Mouse (Mus musculus) layer of hippocampus, postnatal 36 days (tissue): Measurements from ENCODE around the gene Mrpl38. TPM values are rescaled to one million over a fixed set of nuclear protein-coding genes. Genes with fewer than 3 reads are reported as not detected.
A peak's percentile ranks its signal among the peaks of the same experiment; 100 is the strongest.
"Not testable (repeated sequence)": the region's sequence is repeated elsewhere in the genome, so short reads cannot be mapped to it uniquely, and the experiment has no call there.

Source experiments
- DNase-seq, 2 experiments: peaks; one replicate each; pipeline ENCODE4 v3.0.0; 2022
- total RNA-seq, 2 experiments: library from RNA; stranded (reverse); gene quantifications; 2 replicates each; pipeline ENCODE4 v1.2.3; 2021

Mrpl38 gene
- total RNA-seq, 2 experiments from 2014 or later: 55.1 to 58.2 TPM

DNA sequence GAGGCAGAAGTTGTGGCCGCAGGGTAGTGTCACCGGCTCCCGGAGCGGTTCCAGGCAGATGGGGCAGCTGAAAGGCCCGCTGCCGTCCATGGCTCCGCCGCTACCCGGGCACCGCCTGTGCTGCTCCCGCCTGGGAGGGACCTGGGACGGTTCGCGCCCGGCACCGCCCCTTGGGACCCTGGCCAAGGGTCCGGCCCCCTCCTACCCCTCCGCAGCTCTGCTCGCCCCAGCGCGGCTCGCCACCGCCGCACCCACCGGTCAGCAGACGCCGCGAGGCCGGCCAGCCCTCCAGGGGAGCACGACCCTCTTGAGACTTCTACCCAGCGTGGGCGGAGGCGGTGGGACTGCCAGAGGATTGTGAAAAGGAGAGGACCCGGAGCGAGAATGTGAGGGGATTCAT lies 28.5 kb downstream of the Mrpl38 start:
- DNase-seq: no peak

DNA sequence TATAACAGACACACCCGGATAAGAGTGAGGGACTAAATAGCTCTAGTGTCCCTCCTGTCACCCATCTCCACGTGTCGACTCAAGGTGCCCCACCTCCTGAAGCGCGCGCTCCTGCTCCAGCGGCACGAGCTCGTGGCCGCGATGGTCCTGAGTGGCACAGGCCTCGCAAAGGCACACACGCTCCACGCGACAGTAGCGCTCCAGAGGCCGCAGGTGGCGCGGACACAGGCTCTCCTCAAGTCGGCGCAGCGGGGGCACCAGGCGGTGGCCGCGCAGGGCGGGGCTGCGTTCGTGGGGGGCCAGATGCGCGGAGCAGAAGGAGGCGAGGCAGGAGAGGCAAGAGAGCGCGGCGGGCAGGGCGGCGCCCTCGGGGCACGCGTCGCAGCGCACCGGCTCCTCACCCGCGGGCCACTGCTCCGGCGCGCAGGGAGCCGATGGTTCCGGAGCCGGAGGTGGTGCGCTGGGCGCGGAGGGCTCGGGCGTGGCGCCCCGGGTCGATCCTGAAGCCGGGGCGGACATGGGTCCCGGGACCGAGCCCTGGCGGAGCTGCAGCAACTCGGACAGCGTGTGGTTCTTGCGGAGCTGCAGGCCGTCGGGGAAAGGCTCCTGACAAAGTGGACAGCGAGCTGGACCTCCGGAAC lies 29.1 kb downstream of the Mrpl38 start:
- no peak for DNase-seq

DNA sequence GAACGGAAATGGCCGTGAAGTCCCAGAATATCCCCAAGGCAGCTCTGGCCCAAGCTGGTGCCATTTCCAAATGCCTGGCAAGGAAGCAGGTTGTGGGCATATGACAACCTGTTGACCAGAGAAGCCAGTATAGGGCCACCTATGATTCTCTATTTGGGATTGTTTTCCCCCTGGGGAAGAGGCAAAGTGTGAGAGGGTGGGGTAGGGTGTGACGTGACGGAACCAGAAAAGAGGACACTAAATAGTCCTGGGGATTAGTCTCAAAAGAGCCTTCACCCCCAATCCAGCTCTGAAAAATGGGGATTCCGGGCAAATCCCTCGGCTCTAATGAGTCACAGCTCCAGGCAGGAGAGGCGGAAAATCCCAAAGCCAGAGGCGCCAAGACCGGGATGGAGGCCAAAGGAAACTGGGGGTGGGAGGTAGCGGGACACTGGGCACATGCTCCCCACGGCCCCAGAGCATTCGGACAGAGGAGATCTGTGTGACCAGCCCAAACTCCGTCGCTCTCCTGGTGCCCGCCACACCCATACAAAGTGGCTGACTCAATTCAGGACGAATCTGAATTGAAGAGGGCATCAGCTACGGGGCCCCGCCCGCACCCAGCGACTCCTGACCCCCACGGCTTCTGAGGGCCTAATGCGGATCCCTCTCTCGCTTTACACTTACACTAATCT lies 30.1 kb downstream of the Mrpl38 start:
- DNase-seq: peak in 1 of 2 experiments; percentile 56

DNA sequence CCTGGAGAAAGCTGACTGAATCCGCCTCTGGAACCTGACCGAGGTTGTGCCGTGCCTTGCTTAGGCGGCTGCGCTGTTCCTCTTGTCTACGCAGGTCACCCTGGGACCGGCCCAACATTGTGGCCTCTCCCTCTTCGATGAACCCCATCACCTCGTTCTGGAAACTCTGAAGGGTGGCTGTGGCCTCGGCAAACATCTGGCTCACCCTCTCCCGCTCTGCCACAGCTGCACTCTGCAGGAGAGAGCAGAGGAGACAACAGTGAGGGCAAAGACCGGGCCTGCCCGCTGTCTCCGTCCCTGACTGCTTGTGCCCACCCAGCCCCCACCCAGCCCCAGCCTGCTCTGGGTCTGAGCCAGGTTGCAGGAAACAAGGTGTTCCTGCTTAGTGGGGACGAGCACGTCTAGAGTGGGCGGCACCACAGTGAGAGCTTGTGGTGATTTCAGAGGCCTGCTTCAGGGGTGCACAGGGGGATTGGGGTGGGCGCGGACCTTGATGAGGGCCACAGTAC lies 30.8 kb downstream of the Mrpl38 start:
- no peak for DNase-seq

DNA sequence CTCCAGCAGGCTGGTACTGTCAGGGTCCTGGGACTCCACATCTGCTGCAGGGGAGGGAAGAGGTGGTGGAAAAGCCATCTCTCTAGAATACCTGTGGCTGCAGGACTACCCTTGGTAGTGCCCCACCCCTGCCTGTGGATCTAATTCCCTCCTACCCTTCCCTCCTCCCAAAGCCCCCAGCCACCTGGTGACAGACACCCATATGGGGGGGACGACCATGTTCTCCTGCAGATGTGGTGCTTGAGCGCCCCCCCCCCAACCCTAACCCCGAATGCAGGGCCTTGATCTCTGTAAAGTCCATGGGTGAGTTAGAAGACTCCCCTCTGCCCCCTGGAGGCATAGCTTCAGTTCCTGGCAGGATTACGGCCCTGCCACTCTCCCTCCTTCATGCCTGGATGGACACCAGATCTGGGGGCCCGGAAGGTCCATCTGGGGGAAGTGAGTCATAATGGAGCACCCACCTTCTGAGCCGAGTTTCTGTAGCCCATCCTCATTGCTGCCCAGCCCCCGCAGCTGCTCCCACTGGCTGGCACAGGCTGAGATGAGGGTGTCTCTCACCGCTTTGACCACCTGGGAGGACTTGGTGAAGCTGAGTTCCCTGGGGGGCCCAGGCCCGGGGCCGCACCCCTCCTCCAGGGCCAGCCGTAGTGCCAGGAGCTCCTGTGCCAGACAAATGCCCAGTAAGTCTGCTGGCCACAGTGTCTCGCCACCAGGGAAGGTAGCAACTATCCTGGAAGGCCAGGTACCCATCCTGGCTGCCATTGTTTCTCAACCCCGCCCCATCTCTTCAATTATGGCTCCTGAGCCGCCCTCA lies 31.5 kb downstream of the Mrpl38 start:
- no peak for DNase-seq

DNA sequence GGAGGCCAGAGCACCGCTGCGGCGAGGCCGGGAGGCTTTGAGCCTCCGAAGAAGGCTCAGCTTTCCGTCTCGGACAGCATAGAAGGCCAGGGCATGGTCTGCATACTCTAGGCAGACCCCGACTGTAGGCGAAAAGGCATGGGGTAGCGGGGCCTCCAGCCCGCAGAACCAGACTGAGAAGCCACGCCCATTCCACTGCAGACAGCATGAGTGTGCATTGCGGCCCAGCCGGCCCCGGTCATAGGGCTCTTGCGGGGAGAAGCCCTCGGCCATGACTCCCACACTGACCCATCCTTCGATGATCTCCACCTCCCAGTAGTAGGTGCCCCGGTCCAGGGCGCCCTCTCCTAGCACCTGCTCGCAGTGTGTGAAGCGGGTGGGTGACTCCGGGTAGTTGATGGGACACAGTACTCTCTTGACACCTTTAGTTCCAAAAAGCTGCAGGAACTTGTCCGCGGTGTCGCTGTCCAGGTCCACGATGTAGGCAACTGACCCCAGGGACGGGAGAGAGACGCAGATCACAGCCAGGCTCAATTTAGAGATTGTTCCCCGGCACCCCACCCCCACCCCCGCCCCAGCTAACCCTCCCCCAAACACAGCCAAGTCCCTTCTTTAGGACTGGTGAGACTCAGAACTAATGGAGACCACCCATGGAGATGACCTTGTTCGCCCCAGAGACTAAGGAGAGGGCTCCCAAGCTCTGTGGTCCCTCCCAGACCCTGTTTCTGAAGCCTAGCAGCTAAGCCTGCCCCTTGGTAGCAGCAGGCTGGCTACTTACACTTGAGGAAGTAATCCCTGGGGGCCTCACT lies 32.3 kb downstream of the Mrpl38 start:
- DNase-seq: no peak

DNA sequence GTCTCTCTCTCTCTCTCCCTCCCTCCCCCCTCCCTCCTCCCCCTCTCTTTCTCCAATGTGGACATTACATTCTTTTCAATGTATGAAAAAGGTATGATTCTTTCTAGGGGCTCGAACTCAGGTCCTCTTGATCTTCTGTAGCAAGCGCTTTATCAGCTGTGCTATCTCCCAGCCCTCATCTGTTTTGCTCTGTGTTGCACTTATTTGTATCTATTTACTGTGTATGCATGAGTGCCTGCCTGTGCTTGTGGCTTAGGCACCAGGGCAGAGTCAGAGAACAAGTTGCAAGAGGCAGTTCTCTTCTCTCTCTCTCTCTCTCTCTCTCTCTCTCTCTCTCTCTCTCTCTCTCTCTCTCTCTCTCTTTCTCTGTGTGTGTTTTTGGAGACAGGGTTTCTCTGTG lies 33.6 kb downstream of the Mrpl38 start:
- no peak for DNase-seq

DNA sequence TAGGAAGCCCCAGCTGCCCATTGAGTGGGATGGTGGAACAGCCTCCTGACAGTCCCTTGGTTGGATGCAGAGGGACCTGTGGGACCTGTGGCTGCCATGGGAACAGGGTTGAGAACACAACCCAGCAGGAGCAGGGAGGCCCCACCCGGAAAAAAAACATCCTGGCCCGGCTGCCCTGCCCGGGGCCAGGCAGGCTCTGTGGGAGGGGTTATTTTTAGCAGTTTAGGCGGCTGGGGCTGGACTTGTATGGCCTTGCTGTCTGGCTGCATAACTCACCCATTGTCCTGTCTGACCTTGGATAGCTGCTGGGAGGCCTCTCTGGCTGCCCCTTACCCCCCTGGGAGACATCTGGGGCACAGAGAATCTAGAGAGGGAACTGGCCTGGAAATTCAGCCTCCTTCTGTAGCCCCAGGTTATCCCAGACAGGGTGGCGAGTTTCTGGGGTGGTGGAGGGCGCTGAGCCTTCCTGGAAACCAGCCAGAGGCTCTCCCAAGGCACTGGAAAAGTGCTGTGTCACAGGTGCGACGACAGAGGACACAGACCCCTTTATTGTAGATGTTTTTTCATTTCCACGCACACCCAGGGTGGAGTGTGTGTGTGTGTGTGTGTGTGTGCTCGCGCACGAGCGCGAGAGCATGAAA lies 34.5 kb downstream of the Mrpl38 start:
- DNase-seq: no peak

DNA sequence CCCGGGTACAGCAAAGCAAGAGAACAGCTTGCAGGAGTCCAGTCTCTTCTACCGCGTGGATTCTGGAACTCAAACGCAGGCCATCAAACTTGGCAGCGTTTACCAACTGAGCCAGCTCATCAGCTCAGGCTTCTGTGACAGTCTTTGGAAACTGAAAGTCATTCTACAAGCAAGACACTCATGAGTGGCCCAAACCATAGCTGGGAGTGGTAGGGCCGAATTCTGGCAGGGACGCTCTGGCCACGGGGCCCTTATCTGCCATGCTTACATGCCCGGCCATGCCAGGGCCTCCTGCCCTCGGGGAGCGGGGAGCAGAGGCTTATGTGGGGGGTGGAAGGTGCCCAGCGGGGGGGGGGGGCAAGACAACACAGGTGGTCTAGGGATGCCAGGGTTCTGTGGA lies 35.1 kb downstream of the Mrpl38 start:
- DNase-seq: no peak

DNA sequence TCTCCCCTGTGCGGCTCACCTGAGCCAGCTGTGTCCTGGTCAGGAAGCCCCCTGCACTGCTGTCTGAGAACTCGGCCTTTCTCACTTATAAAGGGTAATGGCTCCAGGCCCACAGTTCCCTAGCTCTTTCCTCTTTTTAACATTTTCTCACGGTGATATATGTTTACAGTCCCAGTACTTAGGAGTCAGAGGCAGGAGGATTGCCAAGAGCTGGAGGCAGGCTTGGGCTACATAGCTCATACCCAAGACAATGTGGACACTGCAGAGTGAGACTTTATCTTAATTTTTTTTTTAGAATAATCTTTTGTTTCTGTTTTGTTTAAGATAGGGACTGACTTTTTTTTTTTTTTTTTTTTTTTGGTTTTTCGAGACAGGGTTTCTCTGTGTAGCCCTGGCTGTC lies 36.2 kb downstream of the Mrpl38 start:
- no peak for DNase-seq

DNA sequence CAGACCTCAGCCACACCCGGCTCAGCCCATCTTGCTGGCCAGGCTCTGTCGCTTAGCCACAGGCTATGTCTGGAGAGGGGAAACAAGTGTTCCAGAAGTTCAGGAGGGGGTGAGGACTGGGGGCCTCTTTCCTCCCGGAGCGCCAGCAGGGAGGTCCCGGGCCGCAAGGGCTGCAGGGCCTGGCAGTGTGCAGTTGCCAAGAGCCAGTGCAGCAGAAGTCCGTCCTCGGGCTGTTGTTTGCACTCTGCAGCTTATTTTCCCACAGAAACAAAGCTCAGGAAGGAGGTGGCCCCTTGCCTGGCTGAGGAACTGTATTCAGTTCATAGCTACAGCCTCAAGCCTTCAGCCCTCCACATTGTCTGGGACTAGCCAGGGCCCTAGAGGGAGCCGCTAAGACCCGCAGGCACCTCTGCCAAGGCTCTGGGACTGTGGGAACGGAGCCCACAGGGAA lies 36.7 kb downstream of the Mrpl38 start:
- no peak for DNase-seq

DNA sequence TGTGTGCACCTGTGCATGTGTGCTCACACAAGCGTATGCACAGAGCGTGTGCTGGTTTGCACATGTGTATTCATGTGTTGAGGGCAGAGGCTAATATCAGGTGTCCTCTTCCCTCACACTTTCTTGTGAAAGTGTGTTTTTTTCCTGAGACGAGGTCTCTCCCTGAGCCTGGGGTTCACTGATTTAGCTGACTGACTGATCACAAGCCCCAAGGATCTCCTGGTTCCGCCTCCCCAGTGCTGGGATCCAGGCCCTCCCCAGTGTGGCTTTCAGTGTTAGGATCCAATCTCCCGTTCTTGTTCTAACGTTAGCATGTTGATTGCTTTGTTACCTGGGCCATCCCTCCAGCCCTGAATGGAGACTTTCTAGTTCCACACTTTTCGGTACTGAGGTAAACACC lies 37.8 kb downstream of the Mrpl38 start:
- DNase-seq: no peak

DNA sequence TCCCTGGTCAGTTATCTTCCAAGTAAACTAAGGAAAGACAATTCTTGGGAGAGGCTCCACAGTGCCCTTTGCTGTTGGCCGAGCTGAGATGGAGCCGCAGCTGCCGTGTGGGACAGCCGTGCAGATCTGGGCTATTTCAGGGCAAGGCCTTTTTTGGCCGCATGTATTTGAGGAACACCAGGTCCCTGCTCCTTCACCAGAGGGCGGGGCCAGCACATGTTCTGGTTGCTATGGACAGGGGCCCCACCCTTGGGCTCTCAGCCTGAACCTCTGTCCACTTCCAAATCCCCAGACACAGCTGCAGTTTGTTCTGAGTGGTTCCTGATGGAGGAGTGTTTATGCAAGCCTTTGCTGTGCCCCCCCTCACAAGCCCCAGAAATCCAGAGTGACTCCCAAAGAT lies 38.3 kb downstream of the Mrpl38 start:
- no peak for DNase-seq

DNA sequence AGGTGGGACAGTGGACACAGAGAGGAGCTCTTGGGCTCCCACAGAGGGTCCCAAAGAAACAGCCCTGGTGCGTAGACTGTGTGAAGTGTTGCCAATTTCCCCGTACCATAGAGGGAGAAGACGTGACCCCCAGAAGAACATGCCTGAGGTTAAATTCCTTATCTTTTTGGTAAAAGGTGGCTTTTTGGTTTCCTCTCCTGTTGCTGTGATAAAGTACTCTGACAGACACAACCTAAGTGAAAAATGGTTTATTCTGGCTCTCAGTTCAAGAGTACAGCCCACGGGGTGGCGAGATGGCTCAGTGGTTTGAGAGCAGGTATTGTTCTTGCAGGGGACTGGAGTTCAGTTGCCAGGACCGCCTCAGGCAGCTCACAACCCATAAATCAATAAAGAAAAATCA lies 39.2 kb downstream of the Mrpl38 start:
- DNase-seq: no peak

DNA sequence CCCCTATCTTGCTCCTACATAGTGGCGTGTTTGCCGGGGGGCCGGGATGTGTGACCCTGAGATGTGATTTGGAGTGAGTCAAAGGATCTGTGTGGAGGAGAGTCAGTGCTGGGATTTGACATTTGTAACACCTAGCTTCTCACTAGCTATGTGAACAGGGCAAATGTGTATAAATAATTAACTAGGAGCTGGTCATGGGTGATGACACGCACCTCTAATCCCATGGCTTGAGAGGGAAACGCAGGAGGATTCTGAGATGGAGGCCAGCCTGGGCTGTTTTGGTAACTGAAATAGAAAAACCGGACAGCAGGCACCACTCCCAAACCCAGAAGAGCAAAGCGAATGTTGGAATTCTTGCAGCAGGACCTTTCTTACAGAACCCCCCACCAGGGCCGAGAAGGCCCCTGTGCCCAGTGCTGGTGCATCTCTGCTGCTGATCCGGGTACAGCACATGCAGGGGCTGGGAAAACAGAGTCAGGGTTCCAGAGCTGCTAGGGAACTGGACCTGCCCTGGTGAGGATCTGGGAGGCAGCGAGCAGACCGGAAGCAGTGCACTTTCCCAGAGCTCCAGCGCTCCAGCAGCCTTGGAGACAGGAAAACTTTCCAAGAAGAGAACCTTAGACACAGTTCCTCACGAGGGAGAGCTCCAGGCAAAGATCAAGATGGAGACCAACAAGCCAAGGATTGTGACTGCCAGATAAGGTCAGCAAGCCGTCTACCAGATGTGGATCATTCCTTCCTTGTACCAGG lies 39.8 kb downstream of the Mrpl38 start:
- DNase-seq: no peak

DNA sequence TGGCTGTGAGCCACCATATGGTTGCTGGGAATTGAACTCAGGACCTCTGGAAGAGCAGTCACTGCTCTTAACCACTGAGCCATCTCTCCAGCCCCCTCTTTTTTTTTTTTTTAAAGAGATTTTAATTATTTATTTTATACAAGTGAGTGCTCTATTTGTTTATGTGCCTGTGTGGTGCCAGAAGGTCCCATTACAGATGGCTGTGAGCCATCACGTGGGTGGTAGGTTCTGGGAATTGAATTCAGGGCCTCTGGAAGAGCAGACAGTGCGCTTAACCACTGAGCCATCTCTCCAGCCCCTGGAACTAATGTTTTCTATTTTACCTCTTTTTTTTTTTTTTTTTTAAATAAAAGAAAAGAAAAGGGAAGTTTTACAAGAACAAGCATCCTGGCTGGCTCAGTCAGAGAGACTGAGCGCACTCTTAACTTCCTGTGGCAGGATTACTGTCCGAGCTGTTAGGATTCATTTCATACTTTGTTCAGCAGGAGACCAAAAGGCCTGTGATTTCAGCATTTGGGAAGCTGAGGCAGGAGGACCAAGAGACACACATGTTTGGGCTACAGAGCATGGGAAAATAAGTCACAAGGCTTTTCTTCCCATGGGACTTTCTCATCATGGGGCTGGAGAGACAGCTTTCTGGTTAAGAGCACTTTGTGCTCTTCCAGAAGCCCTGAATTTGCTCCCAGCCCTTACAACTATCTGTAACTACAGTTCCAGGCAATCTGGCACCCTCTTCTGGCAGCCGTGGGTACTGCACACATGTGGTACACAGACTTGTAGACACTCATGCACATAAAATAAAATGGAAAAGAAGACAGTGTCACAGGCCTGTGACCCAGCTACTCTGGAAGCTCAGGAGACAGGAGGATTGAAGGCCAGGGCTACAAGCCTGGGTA lies 42.2 kb downstream of the Mrpl38 start:
- no peak for DNase-seq

DNA sequence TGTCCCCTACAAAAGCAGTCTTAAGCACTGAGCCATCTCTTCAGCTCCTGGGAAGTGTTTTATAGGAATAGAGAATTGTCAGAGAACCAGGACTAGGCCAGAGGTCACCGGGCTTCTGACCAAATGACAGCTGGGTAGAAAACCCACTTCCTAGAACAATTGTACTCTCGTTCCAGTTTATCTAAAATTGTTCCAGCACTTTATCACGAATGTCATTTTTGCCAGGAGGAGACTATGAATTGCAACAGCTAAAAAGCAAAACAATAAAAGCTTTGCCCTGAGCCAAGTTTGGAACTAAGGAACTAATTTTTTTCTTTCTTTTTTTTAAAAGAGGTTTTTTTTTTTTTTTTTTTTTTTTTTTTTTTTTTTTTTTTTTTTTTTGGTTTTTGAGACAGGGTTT lies 43.1 kb downstream of the Mrpl38 start:
- DNase-seq: no peak

DNA sequence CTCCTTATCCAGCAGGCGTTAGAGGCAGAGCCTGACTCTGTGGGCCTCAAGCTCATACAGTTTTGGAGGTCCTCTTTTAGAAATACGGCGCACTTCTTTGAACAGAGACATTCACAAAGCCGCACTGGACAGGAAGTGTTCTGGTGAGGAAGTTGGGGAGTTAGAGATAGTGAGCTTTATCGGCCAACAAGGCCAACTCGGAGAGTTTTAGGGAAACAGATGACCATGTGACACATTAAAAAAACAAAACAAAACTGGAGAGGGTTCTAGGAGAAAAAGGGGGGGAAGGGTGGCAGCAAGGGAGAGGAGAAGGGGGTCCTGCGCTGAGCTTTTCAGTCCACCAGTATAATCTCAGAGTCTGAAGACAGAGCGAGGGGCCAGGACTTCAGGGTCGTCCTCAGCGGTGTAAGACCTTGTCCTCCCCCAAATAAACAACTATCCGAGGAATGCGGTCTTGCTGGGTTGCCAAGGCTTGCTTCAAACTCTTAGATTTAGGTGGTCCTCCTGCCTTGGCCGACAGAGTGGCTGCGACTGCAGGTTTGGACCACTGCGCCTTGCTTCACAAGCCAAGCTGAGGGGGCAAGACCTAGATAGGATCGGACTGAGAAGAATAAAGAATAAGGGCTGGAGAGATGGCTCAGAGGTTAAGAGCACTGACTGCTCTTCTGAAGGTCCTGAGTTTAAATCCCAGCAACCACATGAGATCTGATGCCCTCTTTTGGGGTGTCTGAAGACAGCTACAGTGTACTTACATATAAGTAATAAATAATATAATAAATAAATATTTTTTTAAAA lies 44.7 kb downstream of the Mrpl38 start:
- no peak for DNase-seq

DNA sequence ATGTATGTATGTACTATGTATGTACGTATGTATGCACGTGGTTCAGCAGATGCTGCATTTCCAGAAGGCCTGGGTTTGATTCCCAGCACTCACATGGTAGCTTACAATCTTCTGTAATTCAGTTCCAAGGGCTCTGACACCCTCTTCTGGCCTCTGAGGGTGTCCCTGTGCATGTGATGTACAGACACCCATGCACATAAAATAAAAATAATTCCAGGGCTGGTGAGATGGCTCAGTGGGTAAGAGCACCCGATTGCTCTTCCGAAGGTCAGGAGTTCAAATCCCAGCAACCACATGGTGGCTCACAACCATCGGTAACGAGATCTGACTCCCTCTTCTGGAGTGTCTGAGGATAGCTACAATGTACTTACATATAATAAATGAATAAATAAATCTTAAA lies 45.7 kb downstream of the Mrpl38 start:
- not testable (repeated sequence) for DNase-seq
